Mouse (Mus musculus) heart, adult 11 months (tissue): ENCODE results near the gene Maz.

Source experiments
- DNase-seq: peaks from one replicate; pipeline ENCODE4 v3.0.0; 2022

Maz gene

DNA sequence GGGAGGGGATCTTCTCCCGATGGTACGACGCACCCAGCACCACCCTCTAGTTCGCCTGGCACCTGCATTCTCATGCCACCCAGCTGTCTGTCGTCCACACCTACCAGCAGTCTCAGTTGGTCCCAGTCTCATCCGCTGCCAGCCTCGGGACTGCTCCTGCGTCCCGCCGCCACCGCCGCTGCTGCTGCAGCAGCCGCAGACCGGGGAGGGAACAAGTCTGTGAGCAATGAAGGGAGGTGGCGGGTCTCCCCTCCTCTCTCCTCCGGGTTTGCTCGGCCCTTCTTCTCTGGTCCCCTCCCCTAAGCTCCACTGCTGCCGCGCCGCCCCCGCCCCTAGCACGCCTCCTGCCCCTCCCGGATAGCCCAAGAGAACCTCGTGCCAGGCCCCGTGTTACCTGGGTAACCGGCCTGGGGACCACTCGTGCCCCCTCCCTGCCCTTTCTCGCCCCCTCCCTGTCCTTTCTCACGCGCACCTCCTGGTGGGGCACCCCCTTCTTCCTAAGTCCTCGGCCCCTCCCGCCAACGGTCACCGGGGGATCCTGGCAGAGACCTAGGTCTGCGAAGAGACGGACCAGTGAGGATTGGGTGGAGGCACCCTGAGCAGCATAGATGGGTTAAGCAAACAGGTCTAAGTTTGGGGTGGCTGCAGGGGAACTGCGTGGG, 5.8 kb downstream of the Maz start, which contains the start of the genes Gm42742 and Prrt2:
Gm42742 (minus strand) TSS at position 197 of the 662 bp plus-strand sequence.
Prrt2 (minus strand) TSS at position 311 of the 662 bp plus-strand sequence.
- peak; percentile 98 for DNase-seq

DNA sequence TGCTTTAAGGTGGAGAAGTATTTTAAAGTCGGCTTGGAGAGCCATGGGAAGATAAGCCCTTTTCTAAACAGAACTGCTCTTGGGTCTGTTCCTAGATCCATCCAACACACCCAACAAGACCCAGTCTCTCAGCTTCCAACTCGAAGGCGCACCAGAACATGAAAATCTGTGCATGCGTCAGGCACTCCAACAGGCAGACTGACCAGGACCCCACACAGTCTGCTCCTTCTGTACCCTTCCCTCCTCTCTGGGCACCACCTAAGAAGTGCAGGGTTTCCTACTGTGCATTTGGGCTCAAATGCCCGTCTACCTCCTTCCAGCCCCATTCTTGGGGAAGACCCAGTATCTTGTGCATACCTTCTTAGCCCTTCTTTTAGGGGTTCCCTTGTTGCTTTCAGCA, 6.3 kb downstream of the Maz start:
- no peak for DNase-seq

DNA sequence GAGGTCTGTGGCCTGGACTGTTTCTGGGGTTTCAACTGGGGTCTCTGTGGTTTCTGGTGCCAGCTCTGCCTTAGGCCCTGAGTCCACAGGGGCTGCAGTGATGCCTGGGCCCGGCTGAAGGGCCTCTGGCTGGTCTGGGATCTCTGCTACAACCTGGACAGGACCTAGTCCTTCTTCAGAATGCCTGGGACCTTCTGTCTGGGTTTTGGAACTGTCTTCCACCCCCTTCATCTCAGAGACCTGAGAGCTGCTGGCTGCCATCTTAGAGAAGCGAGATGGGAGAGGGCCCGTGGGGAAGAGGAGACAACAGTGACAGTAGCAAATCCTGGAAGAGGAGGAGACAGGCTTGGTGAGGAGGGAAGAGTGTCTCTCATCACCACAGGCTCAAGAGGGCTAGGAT, 6.8 kb downstream of the Maz start:
- peak; percentile 92 for DNase-seq

DNA sequence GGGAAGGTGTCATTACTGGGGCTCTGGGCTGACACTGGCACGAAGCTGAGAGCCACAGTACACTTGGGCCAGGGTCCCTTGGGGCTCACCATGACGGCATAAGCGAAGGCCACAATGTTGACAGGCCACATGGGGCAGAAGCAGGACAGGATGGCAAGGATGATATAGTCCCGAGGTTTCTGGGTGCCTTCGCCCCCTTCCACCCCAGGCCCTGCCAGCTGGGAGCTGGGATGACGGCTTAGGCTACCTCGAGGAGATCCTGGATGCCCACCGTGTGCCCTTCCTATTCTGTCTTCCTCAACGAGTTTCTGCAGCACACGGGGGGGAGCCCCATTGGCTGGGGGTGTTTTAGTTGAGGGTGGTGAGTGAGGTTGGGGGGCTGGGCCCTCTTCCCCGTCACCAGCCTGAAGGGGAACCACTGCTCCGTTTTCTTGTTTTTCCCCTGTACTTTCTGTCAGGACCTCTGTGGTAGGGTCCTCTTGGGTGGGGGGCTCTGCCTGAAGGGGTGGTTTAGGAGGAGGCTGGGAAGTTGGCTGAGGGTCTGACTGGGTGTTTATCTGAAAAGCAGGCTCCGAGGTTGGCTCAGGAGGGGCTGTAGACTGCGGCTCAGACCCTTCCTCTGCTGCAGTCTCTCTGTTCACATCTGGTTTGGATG, 7.4 kb downstream of the Maz start:
- DNase-seq: peak; percentile 90

DNA sequence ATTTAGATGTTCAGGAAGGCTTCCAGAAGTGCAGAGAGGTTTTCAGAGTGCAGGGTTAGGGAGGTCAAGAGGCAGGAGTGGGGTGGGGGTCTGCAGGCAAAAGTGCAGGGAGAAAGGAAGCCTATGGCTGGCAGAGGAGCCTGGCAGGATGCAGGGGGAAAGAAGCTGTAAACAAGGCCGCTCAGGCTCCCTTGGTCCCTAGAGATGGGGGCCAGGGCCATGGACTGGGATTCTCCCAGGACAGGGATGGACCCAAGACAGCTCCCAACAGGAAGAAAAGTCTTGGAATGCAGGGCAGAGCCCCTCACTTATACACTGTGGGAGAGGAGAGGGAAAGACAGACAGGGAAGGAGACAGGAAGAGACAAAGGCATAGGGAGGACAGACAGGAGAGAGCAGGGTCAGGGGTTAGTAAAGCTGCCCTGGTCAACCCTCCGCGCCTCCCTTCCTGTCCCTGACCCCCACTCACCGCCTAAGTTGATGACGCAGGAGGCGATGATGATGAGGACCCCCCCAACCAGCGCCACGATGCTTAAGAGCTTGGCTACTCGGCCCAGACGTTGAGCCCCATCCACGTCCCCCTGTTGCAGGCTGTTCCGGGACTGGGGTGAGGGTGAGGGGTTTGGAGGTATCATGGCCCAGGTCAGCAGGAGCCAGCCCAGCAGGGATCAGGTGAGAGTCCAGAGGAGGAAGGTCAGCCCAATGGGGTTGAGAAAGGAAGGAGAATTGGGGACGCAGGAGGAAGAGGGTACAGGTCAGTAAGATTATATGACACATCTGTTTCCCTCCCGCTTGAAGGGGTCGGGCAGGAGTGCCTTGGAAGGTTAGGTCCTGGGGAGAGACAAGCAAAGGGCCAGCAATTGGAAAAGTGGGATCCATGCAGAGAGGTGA, 8.2 kb downstream of the Maz start:
- DNase-seq: peak; percentile 93

DNA sequence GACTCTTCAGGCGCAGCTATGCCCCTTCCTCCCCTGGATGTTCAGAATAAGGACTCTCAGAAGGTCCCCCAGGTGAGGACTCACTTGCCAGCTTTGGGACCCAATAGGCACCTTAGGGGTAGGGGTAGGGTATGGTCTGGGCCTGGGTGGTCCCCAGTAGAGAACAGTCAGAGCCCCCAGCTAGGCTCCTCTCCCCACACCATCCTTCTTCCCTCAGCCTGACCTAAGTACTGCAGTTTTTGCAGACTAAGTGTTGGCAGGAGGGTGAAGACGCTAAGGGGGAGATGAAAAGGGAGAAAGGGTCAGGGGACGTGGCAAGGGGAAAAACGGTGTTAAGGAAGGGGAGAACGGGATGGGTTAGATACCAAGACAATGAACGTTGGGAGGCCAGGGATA, 8.9 kb downstream of the Maz start:
- peak; percentile 94 for DNase-seq

DNA sequence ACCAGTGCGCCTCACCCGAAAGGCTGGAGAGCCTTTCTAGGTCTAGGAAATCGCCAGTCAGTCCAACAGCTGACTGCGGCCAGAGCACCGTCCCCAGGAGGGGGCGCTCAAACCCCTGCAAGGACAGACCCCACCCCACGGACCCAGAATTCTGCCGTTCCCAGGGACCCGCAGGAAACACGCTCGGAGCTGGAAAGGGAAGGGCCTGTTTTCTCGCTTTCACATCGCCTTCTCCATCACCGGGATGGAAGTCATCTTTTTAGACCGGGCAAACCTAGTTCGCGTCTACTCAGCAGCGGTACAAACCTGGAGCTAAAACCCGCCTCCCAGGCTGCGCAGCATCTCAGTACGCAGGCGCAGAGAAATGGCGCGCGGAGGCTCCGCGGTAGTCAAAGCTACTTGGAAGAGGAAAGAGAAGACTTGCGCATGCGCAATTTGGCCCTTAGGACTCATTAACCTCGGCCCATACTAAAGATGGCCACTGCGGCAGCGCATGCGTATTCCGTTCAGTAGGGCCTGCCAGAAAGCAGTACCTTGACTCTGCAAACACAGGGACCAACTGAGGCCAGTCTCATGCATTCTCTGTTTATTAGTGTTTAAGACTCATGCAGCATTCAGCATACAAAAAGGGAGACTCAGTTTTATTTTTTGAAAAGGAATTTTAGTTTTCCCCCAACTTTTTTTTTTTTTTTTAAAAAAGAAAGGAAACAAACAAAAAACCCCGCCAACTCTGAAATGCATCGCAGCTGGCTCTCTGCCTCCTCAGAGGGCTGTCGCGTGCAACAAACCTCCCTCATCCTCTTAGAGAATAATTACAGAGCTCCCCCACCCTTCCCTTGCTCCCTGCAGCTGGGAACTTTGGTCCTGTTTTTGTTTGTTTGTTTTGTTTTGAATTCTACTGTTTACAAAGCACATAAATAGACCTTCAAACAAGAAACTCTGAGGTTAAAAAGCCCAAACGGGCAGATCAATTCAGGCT, 9.6 kb downstream of the Maz start, which contains the start of gene Pagr1a:
Pagr1a (minus strand) TSS at position 382 of the 979 bp plus-strand sequence.
- peak; percentile 100 for DNase-seq

DNA sequence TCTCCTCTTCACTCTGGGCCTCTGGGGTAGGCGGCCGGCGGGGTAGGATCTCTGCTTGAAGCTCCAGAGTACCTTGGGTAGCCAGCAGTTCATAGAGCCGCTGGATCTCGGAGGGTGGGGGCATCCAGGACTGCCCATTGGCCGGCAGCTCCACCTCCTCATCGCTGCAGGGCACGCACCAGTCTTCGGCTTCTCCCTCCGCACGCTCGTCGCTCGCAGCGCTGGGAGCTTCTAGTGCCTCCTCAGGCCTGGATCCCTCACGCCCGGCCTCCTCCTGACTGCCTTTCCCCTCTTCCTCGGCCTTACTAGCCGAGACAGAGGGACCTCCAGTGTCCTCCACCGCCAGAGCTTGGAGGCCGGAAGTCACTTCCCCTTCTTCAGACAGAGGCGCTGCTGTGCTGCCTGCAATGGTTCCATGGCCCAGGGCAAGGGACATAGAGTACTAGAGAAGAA, 10.3 kb downstream of the Maz start:
- DNase-seq: peak; percentile 99

DNA sequence TGATC, 10.6 kb downstream of the Maz start, which contains the start of gene Pagr1b:
Pagr1b (minus strand) TSS at position 4 of the 5 bp plus-strand sequence.
- DNase-seq: no peak

DNA sequence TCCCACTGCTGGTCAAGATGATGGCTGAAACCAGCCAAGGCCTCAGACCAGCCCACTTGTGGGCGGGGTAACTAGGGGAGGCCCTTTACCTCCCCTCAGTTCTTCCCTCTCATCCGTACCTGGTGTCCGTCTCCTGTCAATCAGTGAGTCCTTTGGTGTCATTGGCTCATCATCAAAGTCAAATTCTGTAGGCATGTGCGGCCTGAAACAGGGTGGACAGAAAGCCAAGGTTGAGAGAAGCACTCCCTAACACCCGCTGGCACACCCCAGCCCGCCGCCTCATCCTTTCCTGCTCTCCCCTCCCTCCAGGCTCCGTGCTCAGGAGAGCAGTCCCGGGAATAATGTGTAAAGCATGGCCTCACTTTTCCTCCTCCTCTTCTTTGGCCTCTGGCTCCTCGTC, 10.8 kb downstream of the Maz start:
- DNase-seq: peak; percentile 97

DNA sequence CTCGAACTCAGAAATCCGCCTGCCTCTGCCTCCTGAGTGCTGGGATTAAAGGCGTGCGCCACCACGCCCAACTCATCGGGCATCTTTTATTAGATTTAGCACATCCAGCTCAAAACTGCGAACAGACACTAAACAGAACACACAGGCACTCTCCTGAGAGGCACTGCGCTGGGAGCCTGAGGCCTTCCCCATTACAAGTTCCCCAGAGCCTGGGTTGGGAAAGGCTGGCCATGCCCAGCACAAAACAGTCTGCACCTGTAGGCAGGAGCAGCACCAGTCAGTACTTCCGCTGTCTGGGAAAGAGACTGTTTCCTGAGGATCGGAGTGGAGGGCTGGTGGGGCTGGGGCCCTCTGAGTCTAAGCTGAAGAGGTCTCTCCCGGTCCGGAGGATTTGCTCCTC, 11.8 kb downstream of the Maz start:
- peak; percentile 91 for DNase-seq

DNA sequence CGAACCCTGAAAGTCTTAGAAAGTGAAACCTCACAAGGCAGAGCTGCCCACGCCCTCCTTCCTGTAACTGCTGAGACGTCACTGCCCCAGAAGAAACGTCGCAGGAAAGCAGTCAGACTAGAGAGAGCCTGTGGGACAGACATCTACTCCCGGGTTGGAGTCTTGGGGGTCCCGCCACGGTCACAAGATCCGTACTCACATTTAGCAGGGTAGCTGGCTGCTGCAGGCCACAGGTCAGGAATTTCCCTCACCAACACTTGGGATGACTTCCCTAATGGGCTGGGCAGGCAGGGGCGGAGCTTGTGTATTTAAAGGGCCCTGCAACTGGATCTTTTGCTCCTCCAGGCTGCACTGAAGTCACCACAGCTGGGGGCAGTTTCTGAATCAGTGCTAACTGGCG, 12.5 kb downstream of the Maz start, which contains the start of gene Mvp:
Mvp (minus strand) TSS at position 302 of the 400 bp plus-strand sequence.
- DNase-seq: peak; percentile 99

DNA sequence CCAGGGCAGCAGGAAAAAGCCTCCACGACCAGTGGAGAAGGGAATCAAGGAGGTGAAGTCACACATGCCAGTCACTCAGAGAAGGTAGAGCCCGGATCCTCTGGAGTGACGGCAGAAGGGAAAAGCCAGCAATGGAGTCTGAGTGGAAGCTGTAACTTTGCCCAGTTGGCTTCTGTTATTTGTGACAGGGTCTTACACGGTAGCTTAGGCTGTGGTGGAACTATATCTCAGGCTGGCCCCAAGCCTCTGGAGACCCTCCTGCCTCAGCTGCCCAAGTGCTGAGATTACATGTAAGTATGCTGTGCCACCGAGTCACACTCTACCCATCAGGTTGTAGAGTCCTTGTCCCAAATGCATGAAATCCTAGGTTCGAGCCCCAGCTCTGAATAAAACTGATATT, 13.5 kb downstream of the Maz start:
- peak; percentile 94 for DNase-seq

DNA sequence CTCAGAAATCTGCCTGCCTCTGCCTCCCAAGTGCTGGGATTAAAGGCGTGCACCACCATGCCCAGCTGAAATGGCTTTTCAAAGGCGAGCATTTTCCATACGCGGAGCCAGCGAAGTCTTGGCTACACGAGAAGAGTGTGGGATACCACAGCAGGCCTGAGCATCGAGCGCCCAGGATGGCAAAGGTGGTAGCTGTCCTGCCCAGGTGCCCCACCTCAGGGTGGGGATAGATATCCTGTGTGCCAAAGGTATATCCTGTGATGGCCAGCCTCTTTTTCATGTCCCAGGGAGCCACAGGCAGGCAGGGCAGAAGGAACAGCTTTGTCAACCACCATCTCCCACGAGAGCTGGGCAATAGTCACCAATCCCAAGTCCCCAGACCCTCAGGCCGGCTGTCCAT, 14.0 kb downstream of the Maz start:
- peak; percentile 90 for DNase-seq

DNA sequence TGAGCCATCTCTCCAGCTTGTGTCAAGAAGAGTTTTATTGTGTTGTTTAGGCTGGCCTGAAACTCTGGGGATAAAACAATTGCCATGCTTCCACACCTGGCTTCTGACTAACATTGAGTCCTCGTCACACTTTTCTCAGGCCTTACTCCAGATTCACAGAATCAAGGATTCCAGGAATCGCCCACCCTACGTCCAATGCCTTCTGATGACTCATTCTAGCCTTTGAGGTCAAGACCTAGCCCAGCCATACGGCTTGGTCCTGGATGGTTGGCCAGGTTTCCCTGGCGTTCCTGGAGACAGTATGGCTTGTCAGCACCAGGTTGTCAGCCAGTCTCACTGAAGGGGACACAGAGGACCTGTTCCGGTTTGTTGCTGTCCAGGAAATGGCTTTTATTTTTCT, 14.5 kb downstream of the Maz start:
- DNase-seq: no peak

DNA sequence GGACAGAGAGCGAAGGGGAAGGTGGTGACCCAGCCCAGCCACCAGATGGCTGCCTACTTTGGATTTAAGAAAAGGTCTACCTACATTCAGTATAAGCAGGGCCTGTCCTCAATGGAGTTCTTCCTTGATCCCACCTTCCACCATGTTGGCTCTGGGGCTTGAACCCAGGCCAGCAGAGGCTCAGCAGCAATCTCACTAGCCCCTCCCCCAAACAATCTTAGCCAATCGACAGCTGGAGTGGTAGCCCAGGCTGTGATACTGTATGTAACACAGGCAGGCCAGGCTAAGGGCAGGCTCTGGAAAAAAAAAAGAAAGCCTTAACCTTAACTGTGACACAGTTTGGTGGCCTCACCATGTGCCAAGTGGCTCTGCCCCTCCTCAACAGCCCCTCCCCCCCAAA, 15.1 kb downstream of the Maz start:
- DNase-seq: peak; percentile 90

DNA sequence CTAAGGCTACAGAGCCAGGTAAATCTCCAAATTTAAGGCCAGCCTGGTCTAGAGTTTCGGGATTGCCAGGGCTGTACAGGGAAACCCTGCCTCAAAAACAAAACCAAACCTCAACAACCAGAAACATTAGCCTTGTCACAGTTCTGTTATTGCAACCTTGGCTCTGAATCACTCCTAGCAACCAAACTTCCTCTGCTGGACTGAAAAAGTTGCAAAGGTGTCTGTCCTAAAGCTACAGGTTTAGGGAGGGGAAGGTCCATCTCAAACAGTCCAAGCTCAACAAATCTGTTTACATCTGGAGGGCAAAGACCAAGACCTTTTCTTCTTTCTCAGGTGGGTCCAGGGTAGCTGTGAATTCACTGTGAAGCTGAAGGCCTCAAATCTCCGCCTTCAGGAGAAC, 15.8 kb downstream of the Maz start:
- no peak for DNase-seq

DNA sequence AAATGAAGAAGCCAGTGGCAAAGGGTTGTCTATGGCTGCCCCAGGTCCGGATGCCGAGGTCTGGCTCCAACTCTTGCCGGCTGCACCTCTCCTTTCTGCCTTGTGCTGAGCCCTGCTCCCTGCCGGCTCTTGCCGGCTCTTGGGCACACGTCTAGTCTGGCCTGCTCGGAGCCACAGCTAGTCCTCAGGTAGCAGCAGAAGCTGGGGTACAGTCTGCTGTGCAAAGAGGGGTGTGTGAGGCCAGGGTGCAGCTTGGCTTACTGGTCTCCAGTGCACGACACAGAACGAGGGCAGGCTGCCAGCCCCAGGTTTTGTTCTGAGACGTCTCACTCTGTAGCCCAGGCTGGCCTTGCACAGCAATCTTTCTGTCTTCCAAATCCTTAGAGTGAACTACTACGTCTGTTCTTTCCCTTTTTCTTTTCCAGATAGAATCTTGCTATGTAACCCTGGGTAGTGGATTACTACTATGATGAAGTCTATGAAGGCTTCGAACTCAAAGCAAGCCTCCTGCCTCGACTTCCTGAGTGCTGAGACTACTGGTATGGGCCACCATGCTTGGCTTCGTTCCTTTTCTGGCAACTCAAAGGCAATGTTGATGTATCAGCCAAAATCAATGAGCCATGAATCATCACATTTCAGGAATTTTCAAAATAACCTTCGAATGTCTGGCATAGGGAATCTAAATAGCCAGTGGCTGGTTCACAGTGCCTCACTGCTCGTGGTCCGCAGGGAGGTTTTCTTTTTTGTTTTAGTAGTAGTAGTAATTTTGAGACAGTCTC, 17.3 kb downstream of the Maz start:
- DNase-seq: no peak

DNA sequence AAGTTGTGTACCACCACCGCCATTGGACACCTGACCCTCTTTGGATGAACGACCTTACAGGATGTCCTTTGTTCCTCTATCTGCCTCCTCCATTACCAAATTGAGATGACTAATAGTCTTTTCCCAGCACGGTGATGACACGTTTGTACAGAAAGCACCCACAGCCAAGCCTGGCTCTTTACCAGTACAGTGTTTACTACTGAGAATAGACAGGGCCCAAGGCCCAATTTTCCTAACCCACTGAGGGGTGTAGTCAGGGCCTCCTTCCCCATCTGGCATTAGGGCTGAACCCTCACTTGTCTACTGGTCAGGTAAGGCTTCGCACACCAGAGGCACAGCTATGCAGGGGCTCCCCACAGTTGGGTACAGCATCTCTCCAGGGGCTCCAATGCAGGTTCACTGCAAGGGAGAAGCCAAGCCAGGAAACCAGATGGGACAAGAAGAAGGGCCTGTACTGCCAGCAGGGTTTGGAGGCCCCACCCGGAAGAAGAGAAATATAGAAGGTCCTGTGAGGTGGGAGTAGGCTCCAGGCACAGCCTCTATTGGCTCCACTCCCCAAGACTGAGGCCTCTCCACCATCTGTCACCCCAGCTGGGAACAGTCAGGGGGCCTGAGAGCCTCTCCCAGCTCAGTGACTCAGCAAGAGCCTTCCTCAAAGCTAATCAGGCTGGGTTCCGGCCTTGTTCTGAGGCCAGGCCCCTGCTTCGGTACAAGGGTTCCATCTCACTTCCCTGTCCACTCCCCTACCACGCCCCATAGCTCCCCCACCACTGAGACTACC, 18.4 kb downstream of the Maz start:
- peak; percentile 99 for DNase-seq

DNA sequence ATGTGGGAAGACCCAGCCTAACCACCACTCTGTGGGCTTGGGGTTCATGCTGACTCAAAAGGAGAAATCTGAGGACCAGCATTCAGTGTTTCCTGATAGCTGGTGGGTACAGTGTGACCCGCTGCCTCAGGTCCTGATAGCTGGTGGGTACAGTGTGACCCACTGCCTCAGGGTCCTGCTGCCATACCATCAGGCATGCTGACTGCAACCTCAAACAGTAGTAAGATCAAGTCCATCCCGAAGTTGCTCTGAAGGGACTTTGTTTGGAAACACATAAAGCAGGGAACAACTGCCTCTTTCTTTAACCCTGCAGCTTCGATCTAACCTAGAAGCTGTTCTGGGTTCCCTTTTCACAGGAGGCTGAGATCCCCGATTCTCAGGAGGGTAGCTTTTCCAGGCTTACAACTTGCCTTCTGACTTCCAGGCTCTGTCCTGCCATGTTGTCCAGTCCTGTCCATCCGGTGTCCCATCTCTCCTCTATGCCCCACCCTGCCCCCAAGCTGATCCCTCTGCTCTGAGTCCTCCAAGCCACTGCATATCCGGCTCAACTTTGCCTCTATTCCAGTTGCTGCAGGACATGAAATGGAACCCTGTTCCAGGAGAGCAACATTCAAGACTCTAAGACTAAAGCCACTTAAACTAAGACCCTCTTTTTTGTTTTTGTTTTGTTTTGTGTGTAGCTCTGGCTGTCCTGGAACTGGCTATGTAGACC, 19.4 kb downstream of the Maz start:
- DNase-seq: no peak
